Mouse (Mus musculus): ENCODE measurements around the gene Hnf1b.
A peak's percentile ranks its signal among the peaks of the same experiment; 100 is the strongest.

The Hnf1b gene

DNA sequence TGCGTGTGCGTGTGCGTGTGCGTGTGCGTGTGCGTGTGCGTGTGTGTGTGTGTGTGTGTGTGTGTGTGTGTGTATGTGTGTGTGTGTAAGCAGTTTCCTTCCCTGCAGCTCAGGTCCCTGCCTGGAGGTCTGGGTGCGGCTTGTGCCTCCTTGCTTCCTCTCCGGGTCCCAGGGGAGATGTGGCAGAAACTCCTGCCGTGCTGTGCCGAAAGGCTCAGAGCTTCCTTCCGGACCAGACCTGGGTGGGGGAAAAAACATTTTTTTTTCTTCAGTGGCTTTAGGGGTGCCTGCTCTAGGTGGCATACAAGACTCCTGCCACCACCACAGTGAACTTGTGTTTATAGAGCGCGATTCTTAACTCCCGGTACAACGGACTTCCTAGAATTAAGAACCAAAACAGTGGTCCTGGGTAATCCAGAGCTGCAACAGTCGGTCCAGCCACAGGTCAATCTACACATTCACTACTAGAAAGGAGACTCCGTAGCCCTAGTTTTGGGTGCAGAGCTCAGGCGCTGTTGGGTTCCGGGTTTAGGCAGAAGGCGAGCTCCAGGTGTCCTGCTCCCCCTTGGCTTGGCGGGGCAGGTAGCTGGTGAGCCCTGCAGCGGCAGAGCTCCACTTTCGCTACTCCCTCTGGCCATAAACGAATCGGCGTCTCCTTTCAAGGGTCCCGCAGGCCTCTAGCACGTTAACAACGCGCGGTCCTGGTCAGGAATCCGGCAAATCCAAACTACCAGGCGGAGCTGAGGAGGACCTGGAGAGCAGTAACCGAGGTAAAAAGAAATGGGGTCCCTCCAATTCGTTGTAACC, at the start of gene Hnf1b:
Gene Hnf1b, plus strand, starts transcription at position 535 of the 807 bp plus-strand sequence.
- no peak for DNase-seq

DNA sequence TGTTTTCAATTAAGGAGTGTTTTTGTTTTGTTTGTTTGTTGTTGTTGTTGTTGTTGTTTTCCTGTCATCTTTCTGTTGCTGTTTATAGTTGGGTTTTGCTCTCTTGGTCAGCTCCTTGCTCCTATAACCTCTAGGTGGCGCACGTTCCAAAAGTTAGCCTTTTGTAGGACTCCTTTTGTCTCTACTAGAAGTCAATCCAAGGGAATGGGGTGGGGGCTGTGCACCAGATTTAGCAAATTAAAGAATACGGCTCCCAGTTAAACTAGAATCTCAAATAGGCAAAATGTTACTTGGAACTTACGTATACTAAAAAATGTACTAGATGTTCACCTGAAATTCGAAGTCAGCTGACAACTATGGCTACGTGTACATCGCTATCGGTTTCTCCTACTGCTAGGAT, 47.7 kb upstream of the Hnf1b start:
- DNase-seq, result peak; percentile 62

DNA sequence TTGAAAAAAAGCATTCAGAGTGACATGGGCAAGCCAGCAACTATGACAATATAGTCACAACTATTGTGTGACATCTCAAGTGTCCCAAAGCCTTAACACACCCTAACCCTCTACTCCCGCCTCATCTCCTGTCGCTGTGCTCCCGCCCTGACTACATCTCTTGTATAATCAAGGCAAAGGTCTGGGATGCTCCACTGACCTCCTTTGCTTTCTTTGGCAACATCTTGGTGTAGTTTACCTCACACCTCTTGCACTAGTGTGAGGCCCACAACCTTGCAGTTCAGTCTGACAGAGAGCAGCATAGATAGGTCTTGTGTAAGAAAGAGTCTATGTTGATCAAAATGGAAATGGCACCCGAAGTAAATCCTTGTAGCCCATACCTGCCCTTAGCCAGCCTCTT, 47.3 kb upstream of the Hnf1b start:
- no peak for DNase-seq

DNA sequence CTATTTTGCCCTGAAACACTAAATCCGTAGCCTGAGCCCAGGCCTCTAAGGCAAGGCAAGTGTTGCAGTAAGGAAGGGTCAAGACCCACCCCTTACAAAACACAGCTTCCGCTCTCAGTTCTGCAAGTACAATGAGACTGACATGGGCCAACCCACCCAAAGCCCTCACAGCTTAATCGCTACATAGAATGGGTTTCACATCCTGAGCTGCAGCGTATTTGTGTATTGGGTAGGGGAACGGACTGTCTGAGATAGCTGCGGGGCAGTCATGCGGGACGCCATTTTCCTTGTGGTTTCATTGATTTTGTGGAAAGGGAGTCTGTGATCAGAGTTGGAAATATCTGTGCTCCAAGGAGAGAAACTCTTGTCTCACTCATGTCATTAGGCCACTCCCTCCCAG, 39.4 kb upstream of the Hnf1b start:
- DNase-seq, result no peak

DNA sequence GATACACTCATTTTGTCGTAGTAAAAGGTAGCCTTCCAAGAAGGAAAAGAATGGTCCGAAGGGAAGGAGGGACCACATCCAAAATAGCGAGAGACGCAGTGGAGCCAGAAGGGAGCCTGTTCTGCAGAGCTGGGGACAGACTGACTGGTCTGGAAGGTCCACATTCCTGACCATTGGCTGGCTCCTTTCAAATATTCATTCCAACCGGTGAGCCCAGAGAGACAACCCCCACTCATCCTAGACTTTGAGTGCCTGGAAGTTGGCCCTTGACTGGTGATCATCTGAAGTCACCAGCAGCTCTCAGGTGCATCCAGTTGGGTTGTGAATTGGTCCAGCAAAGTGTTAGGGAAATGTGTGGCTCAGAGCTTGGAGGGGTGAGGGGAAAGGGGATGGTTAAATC, 34.7 kb upstream of the Hnf1b start:
- DNase-seq, result no peak

DNA sequence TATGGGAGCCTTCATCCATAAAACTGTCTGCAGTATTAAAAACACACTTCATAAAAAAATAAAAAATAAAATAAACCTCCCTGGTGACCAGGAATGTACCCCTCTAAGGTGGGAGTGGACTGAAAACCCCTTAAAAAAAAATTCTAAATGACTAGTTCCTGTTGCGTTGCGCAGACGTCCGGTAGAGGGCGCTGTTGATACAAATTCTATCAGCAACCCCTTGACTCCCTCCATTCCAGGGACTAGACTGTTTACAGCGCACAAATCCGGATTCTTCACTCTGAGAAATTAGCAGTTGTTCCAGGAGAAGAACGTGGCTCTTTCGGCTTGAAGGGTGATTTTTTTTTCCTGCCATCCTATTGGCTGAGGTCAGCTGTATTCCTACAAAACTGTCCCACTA, 34.2 kb upstream of the Hnf1b start:
- DNase-seq, result peak; percentile 79

DNA sequence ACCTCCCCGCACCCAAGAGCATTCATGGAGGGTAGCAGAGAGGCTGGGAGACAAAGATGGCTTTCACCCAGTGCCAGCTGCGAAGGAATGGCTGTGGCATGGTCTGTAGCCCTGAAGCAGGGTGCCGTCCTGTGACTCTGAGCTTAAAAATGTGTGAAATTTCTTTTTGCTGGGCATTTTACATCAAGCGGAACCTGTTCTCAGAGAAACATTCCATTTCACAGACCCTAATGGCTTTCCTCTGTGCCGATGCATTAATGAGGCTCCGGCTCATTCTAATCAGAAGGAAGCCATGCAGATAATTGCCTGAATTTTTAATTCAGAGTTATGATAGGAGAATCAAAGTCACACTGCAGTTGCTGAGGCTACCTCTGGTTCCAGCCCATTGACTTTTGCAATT, 32.8 kb upstream of the Hnf1b start:
- peak; percentile 26 for DNase-seq

DNA sequence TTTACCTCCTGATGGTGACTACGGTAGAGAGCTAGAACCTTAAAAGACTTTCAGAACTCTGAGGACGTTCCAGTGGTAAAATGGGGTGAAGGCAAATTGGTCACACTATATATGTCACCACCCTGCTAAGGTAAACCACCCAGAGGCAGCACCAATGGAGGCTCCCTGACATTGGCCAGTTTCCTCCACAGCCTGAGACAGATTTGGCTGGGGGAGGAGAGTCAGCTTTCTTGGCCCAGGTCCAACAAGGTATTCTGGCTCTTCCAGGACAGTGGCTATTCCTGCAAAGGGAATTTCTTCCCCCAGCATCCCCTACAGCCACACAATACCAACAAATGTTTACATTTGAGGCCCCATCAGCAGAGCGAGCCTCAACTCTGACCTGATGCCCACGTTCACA, 31.9 kb upstream of the Hnf1b start:
- DNase-seq, result no peak

DNA sequence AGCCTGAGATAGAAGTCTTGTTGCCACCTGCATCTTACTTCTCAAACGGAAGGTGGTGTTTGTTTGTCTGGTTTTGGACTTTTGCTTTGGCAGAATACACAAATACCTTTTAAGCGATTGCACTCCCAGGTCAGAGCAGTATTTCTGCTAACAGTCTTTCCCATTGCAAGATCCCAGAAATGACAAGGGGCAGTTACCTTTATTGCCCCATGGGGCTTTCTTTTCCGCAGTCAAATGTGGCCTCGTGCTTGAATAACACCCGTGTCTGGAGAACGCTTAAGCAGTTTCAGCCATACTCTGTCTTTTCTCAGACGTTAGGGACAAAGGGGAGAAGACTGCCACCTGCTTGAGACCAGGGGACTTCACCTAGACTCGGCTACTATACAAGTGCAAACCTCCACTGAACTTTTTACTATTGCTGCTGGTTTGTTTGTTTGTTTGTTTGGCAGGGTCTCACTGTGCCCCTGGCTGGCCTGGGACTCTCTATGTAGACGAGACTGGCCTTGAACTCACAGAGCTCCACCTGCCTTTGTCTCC, 31.2 kb upstream of the Hnf1b start:
- no peak for DNase-seq

DNA sequence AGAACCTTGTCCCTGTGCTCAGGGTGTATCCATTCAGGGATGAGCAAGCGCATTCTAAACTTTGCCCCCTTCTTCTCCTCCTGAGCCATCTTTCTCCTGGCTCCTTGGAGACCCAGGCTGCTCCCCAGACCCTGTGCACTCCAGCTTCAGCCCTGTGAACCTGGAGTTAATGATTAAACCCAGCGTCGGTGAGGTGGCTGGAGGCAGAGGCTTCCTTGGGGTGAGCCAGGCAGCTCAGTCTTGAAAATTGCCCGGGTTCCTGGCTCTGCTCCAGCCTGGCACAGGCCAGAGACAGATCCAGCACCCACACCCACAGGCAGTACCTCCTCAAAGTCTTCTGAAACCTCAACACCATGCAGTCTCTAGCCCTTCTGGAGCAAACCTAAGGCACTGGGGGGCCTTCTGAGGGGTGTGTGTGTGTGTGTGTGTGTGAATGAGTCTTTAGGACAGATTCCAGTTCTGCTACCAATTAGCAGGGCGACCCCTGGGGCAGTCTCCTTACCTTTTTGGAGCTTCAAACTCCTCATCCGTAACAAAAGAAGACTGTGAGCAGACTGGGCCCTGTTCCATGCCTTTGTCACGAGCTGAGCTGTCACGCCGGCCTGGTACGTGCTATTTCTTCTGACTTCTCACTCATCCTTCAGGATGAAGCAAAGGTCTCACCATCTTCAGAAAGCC, 29.9 kb upstream of the Hnf1b start:
- no peak for DNase-seq

DNA sequence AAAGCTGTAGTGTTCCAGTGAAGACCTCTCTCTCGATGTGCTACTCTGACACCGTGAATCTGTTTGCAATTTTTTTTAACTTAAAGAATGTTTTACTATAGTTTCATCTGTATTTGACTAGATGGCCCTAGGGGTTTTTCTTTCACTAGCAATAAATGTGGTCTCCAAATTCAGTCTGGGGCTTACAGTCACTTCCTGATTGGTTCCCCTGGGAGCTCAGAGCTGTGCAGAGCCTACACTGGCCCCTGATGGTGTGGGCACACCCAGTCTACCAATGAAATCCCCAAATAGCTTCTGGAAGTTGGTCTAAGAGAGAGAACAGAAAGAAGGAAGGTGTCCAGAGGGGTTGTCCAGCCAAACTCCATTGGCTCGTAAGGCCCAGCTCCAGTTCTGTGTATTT, 23.7 kb upstream of the Hnf1b start:
- DNase-seq, result no peak

DNA sequence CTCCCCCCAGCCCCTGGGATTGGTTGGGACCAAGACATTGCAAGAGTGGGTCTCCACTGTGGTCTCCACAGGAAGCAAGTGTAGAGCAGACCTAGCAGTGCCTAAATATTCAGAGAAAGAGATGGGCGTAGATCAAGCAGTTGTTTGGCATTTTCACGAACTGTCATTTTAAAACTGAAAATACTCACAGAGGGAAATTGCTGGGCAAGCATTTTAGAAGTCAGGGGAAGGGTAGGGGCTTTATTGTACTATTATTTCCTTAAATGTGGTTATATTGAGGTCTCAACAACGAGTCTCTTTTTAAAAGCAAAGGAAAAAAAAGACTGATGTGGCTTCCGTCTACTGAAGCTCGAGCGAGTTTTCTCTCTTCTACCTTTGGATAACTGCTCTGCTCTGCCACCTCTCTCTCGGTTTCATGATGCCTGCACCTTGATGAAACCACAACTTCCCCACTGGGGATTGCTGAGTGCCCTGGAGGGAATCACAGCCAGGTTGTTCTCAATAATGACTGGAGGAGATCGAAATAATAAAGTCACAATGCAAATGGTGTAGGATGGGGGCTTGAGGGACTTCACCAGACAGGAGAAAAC, 21.2 kb upstream of the Hnf1b start:
- no peak for DNase-seq

DNA sequence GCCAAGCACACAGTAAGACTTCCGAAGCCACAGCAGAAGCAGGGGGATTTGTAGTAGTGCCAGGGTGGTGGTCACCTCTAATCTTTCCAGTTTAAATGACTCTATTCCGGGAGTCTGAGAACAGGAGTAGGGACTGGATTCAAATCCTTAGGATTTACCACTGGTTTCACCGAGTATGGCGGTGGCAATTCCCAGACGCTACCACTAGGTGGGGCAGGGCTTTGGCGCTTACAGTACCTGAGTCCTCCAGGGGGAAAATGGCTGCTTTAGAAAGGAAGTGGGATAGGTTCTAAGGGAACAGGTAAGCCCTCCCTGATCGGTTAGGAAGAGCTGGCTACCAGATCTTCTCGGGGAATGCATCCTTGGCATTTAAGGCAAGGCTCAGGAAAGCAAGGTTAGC, 17.5 kb upstream of the Hnf1b start:
- peak; percentile 41 for DNase-seq

DNA sequence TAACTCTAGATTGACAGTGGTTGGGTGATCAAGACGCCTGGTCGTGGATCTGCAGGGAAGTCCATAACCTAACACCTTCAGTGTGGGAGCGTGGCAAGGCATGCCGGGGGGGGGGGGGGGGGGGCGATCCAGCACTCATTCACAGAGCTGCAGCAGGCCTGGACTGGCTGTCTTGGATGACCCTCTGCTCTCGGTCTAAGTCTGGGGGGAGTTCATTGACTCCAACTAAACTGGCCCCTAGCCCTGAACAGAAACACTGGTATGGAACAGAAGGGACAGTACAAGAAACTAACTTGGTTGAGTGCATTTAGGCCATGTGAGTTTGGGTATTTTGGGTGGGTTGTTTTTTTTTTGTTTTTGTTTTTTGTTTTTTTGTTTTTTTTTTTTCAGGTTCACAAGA, 16.3 kb upstream of the Hnf1b start:
- no peak for DNase-seq

DNA sequence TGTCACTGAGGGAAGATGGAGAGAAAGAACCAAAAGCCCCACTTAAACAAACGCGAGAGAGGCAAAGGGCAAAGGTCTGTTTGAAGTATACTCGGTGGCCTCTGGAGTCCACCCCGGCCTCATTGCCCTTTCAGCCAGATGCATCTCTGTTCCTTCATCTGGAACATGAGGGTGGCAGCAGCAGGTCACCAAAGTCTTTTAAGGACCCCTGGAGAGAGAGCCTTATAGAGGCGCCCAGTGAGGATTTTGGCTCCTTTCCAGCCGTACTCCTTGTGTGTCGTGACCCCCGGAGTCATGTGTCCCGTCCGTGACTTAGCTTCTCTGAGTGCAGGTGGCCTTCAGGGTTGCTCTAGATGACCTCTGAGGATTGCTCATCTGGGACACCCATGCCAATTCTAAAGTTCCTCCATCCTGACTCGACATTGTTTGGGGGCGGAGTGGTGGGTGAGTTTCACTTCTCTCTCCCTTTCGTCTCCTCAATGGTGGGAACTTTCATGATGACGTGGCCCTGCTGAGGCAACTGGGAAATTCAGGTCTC, 15.8 kb upstream of the Hnf1b start:
- no peak for DNase-seq

DNA sequence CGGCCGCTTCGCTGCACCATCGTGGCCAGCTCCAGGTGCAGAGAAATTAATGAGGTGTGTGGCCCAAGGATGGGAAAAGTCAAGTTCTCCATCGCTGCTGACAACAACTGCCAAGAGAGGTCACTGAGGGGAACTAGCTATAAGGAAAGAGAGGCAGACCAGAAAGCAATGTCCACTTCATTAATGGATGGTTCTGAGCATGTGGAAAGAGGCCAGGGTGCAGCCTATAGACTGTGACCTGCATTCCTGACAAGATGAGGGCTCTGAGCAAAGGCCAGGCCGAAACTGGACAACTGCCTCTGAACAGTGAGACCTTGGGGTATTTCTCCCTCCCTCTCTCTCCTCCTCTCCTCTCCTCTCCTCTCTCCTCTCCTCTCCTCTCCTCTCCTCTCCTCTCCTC, 10.4 kb upstream of the Hnf1b start:
- DNase-seq, result no peak

DNA sequence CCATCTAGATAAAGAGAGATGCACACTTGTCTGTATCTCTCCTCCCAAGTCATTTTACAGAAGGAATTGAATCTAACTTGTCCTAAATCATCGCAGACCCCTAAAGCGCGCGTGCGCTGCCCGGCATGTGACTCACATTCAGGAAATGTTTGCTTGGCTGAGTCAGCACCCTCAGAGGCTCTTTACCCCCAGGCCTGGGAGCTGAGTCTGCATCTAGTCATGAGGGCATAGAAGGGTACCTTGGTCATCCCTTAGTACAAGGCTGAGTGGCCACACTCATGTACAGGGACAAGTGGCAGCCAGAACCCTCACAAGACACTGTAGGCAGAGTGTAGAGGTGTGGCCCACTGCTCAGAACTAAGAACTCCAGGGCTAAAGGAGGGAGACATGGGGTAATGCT, 6.3 kb upstream of the Hnf1b start:
- no peak for DNase-seq

DNA sequence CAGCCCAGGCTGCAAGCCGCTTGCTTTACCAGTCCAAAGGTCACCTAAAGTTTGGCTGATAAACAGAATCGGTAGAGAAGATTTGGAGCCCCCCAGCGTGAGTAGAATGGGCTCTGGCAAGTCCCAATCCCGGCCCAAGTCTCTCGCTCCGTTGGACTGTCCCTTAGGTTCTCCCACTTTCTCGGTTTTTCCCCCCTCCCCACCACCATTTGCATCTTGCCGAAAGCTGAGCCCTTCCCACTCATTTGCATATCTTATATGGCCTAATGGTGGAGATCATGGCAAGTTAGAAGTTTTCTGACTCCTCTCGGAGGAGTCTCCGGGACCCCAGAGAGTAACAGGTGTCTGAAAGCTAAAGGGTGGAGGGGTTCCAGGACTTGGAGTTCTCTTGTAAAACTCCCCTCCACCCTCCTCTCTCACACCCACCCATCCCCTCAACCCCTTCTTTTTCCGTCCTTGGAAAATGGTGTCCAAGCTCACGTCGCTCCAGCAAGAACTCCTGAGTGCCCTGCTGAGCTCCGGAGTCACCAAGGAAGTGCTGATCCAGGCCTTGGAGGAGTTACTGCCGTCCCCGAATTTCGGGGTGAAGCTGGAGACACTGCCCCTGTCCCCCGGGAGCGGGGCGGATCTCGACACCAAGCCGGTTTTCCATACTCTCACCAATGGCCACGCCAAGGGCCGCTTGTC, 866 bp downstream of the Hnf1b start:
- no peak for DNase-seq

DNA sequence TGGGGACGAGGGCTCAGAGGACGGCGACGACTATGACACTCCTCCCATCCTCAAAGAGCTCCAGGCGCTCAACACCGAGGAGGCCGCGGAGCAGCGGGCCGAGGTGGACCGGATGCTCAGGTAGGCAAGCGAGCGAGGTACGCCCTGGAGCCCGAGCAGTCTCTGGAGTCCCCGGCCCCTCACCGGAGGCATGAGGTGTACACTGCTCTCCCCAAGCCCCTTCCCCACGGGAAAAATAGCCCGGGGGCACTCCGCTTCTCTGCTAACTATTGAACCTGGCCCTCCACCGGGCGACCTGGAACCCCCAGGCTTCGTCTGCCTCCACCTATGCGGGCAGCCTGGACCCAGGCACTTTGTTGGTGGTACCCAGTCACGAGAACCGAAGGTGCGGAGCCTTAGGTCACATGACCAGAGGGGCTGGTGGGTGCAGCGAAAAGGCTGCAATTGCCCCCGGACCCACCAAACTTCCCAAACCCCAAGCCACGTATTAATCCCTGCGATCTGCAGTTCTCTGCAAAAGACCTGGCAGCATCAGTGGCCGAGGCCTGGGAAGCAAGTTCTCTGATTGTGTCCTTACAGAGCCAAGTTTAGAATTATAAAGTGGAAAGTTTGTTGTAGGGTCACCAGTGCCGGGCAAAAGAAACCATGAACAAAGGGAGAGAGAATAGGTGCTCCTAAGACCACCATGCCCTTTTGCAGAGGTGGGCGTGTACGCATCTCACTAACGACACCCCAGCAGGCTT, 1.6 kb downstream of the Hnf1b start:
- no peak for DNase-seq

DNA sequence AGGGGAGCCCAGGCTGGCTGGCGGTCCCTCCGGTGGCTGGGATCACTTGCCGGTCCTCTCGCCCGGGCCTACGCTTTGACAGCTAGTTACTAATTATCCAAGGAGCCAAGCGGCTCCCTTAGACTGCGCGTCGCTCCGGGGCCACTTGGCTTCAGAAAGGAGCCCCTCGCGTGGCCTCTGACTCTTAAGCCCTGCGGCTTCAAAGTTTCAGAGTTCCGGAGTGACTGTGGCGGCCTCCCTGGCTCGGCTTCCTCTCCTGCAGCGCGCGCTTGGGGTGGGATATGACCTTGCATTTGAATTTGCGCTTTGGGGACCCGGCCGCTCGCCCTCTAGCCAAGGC, 2.1 kb downstream of the Hnf1b start:
- peak; percentile 37 for DNase-seq

DNA sequence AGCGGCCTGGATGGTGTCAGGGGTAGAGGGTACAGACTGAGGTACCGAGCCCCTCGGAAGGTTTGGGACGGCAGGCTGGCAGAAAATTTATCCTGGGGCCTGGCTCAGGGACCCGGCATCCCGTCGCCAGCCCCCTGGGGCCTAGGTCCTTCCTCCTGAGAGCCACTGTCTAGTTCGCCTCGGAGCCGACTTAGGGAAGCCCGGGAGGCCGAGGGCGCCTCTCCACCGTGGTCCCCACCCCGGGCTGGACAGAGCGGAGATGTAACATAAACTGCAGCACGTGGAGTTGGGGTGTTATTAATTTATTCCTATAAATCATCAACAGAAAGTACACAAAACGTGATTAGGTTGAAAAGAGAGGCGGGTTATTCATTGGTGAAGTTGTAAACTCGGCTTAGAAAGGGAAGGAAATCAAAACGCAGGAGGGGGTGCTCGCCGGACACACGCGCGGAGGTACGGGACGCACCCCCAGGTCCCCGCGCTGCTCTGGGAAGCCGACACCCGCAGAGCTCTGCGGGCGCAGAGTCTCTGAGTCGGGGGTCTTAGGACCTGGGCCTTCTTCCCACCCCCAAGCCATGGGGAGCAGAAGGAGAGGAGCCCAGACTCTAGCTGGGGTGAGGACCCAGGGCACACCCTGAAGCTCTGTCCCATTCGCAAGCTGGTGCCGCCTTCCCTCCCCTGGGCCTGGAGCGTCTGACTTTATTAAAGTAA, 2.8 kb downstream of the Hnf1b start:
- peak; percentile 29 for DNase-seq
